Mouse (Mus musculus) hindbrain, embryonic 16.5 days (tissue): ENCODE measurements around the gene Wfdc15a. TPM values are rescaled to one million over a fixed set of nuclear protein-coding genes. Genes with fewer than 3 reads are reported as not detected.

Experiments used
- ATAC-seq: fragments of 200-750 bp; cut with Nextera tagmentation; 2 replicates; pipeline ENCODE4 v1.8.0; 2017; ENCODE audit warnings: moderate TSS enrichment, moderate library complexity
- H3K27ac ChIP-seq: fragments of 300-500 bp; sonication (generic); 2 replicates; pipeline ENCODE4 v1.5.1; 2014; ENCODE audit warnings: low read depth, mild to moderate bottlenecking, control low read depth, low read length, moderate library complexity
- H3K27me3 ChIP-seq: fragments of 300-500 bp; sonication (generic); replicated peaks from 2 replicates; pipeline ENCODE4 v1.6.1; 2014; ENCODE audit warnings: low read length; ENCODE audit not compliant: control insufficient read depth, insufficient read depth
- H3K36me3 ChIP-seq: fragments of 300-500 bp; sonication (generic); 2 replicates; pipeline ENCODE4 v1.6.1; 2014; ENCODE audit warnings: mild to moderate bottlenecking, low read length, moderate library complexity, mixed read lengths; ENCODE audit not compliant: control insufficient read depth, insufficient read depth
- H3K4me1 ChIP-seq: fragments of 300-500 bp; sonication (generic); 2 replicates; pipeline ENCODE4 v1.6.1; 2014; ENCODE audit warnings: low read depth, low read length; ENCODE audit not compliant: control insufficient read depth, insufficient read depth
- H3K4me2 ChIP-seq: fragments of 300-500 bp; sonication (generic); 2 replicates; pipeline ENCODE4 v1.6.1; 2014; ENCODE audit warnings: mild to moderate bottlenecking, low read length, control low read depth, moderate library complexity
- H3K4me3 ChIP-seq: fragments of 300-500 bp; sonication (generic); 2 replicates; pipeline ENCODE4 v1.5.1; 2014; ENCODE audit warnings: mild to moderate bottlenecking, low read length, control low read depth, moderate library complexity
- H3K9ac ChIP-seq: fragments of 300-500 bp; sonication (generic); 2 replicates; pipeline ENCODE4 v1.6.1; 2014; ENCODE audit warnings: low read depth, mild to moderate bottlenecking, control low read depth, low read length, moderate library complexity
- H3K9me3 ChIP-seq: fragments of 300-500 bp; sonication (generic); 2 replicates; pipeline ENCODE4 v1.6.1; 2014; ENCODE audit warnings: mild to moderate bottlenecking, low read length, moderate library complexity; ENCODE audit not compliant: control insufficient read depth
- WGBS: fragments of 180-500 bp; shearing (Covaris S2); extraction: QIAGEN DNeasy Blood & Tissue Kit; methylation state at CpG from one replicate; pipeline ENCODE4 v1.1.7; 2014; 5-methylcytosine and 5-hydroxymethylcytosine counted together
- polyA plus RNA-seq: library from polyadenylated mRNA; unstranded; fragments of >200 nt; fragmentation: Nextera tagmentation; extraction: Ambion mirVana; gene quantifications from 2 replicates; pipeline ENCODE4 v1.2.1, GENCODE M21; 2015

Wfdc15a gene
- polyA plus RNA-seq, 1 experiment from 2014 or later = not detected

GRCm38 (mm10) chr2:164182692-164183255 lies 17.2 kb downstream of the Wfdc15a start, which contains the start of gene Wfdc5:
Gene Wfdc5 (minus strand): TSS chr2:164182742.
- Histone ChIP-seq H3K4me2 (no peak within 1 kb of the TSS), H3K9me3 (no peaks in the 10 kb centered on the region), H3K27ac (no peak within 1 kb of the TSS), H3K36me3 (no peaks in the 10 kb centered on the region), H3K9ac (no peak within 1 kb of the TSS), H3K27me3 (no peaks in the 10 kb centered on the region), H3K4me1 (no peaks in the 10 kb centered on the region), H3K4me3 (no peak within 1 kb of the TSS)
- ATAC-seq = no peak
- 88% methylated on average over 7 of the region's 7 CpGs for WGBS

- Histone ChIP-seq H3K4me3 (no peak overlapping the region), H3K27me3 (no peaks in the 10 kb centered on the region), H3K4me2 (no peak overlapping the region), H3K9ac (no peak overlapping the region), H3K9me3 (no peaks in the 10 kb centered on the region), H3K36me3 (no peaks in the 10 kb centered on the region), H3K4me1 (no peaks in the 10 kb centered on the region), H3K27ac (no peak overlapping the region)
- 89% methylated on average over 4 of the region's 4 CpGs for WGBS
- no peak for ATAC-seq
These were observed 19.2 kb downstream of the Wfdc15a start for GRCm38 (mm10) chr2:164180770-164181169.

- no peak overlapping the region for H3K27ac ChIP-seq
- ATAC-seq = no peak
- H3K4me2 ChIP-seq = no peak overlapping the region
- H3K4me1 ChIP-seq = no peaks in the 10 kb centered on the region
- H3K9me3 ChIP-seq = no peaks in the 10 kb centered on the region
- H3K36me3 ChIP-seq = no peaks in the 10 kb centered on the region
- H3K4me3 ChIP-seq = no peak overlapping the region
- 58% methylated on average over 2 of the region's 3 CpGs for WGBS
- no peaks in the 10 kb centered on the region for H3K27me3 ChIP-seq
- H3K9ac ChIP-seq = no peak overlapping the region
These were observed 19.8 kb downstream of the Wfdc15a start for GRCm38 (mm10) chr2:164180124-164180523.

GRCm38 (mm10) chr2:164177831-164178230 lies 22.1 kb downstream of the Wfdc15a start:
- Histone ChIP-seq H3K4me3 (no peak overlapping the region), H3K9ac (no peak overlapping the region), H3K9me3 (no peaks in the 10 kb centered on the region), H3K27me3 (no peaks in the 10 kb centered on the region), H3K36me3 (no peaks in the 10 kb centered on the region), H3K27ac (no peak overlapping the region), H3K4me2 (no peak overlapping the region), H3K4me1 (no peaks in the 10 kb centered on the region)
- WGBS = 85% methylated on average over 5 of the region's 5 CpGs
- ATAC-seq = no peak

- H3K4me2 ChIP-seq = no peak overlapping the region
- H3K27ac ChIP-seq = no peak overlapping the region
- 74% methylated on average over 3 of the region's 3 CpGs for WGBS
- no peaks in the 10 kb centered on the region for H3K36me3 ChIP-seq
- no peaks in the 10 kb centered on the region for H3K9me3 ChIP-seq
- peaks cover 6% of the 10 kb centered on the region for H3K27me3 ChIP-seq
- no peak overlapping the region for H3K4me3 ChIP-seq
- H3K9ac ChIP-seq = no peak overlapping the region
- ATAC-seq = no peak
- peaks cover 4% of the 10 kb centered on the region for H3K4me1 ChIP-seq
These were observed 24.1 kb downstream of the Wfdc15a start for GRCm38 (mm10) chr2:164175850-164176249.

GRCm38 (mm10) chr2:164174649-164175395 lies 25.1 kb downstream of the Wfdc15a start:
- 65% methylated on average over 8 of the region's 8 CpGs for WGBS
- ATAC-seq = no peak
- no peak overlapping the region for H3K4me2 ChIP-seq

GRCm38 (mm10) chr2:164173394-164173793 lies 26.5 kb downstream of the Wfdc15a start:
- WGBS = 70% methylated on average over 3 of the region's 3 CpGs
- Histone ChIP-seq H3K9ac (no peak overlapping the region), H3K27ac (no peak overlapping the region), H3K4me1 (peaks cover 13% of the 10 kb centered on the region), H3K9me3 (no peaks in the 10 kb centered on the region), H3K27me3 (peaks cover 30% of the 10 kb centered on the region), H3K4me3 (no peak overlapping the region), H3K4me2 (no peak overlapping the region), H3K36me3 (no peaks in the 10 kb centered on the region)
- ATAC-seq = no peak

More at GRCm38 (mm10) chr2:164174649-164175395, 25.1 kb downstream of the Wfdc15a start:
- Histone ChIP-seq H3K4me3 (no peak overlapping the region), H3K27me3 (peaks cover 15% of the 10 kb centered on the region), H3K4me1 (peaks cover 10% of the 10 kb centered on the region), H3K27ac (no peak overlapping the region), H3K9ac (no peak overlapping the region), H3K36me3 (no peaks in the 10 kb centered on the region), H3K9me3 (no peaks in the 10 kb centered on the region)

GRCm38 (mm10) chr2:164170902-164171301 lies 29.0 kb downstream of the Wfdc15a start, which contains the start of gene Kcns1:
Gene Kcns1 (minus strand): TSS chr2:164171113.
- peaks cover 18% of the 10 kb centered on the region for H3K4me1 ChIP-seq
- no peak for ATAC-seq
- H3K27me3 ChIP-seq = peaks cover 51% of the 10 kb centered on the region
- WGBS = under 1% methylated on average over 24 of the region's 29 CpGs
- no peaks in the 10 kb centered on the region for H3K36me3 ChIP-seq
- peak within 1 kb of the TSS; percentile 36 for H3K4me3 ChIP-seq
- no peaks in the 10 kb centered on the region; the same call in 1 of the 2 replicates for H3K9me3 ChIP-seq
- H3K9ac ChIP-seq = peak within 1 kb of the TSS; percentile 57; the same call in 1 of the 2 replicates
- peak within 1 kb of the TSS; percentile 57 for H3K4me2 ChIP-seq
- no peak within 1 kb of the TSS for H3K27ac ChIP-seq

GRCm38 (mm10) chr2:164170326-164170725 lies 29.6 kb downstream of the Wfdc15a start:
- no peak for ATAC-seq
- Histone ChIP-seq H3K9ac (no peak overlapping the region), H3K36me3 (no peaks in the 10 kb centered on the region), H3K9me3 (no peaks in the 10 kb centered on the region; the same call in 1 of the 2 replicates), H3K4me3 (peak overlapping the region; percentile 36; the same call in 1 of the 2 replicates), H3K4me2 (peak overlapping the region; percentile 57), H3K27me3 (peaks cover 52% of the 10 kb centered on the region), H3K4me1 (peaks cover 18% of the 10 kb centered on the region), H3K27ac (no peak overlapping the region)
- 3% methylated on average over 11 of the region's 11 CpGs for WGBS
